Mouse (Mus musculus) heart, adult 8-10 months (tissue): ENCODE results near the gene Dtx2. TPM values are rescaled to one million over a fixed set of nuclear protein-coding genes. Genes with fewer than 3 reads are reported as not detected.

ENCODE experiments used
- DNase-seq: peaks from one replicate; pipeline ENCODE4 v3.0.0; 2022; ENCODE audit warnings: low spot score
- total RNA-seq, 4 experiments: library from RNA; stranded (reverse); gene quantifications; 2 replicates each; pipeline ENCODE4 v1.2.4; 2022

Dtx2 gene
- total RNA-seq, 4 experiments from 2014 or later, result 6.0 to 7.3 (median 6.8) TPM

DNA sequence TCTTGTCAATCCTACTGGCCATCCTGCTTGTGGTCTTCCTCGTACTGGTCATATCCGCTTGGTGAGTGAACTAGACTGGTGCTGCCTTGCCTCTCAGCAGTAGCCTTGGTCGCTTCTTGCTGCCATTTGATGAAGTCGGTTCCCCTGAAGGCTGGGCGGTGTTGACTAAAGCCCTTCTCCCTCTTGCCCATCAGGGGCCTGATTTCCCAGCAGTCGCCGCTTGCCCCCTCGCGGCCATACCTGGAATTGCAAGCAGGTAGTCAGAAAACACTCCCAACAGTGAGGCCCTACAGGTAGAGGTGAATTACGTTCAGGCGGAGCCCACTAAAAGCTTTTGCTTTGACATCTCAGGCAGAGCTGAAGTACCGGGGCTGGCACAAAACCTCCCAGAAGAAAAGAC lies 67.0 kb downstream of the Dtx2 start:
- peak; percentile 78 for DNase-seq

GRCm38 (mm10) chr5:136063920-136064319 lies 69.3 kb downstream of the Dtx2 start:
- DNase-seq, result no peak

- DNase-seq, result peak; percentile 18
Observed at GRCm38 (mm10) chr5:136066404-136067148, 72.0 kb downstream of the Dtx2 start.

- no peak for DNase-seq
Observed at GRCm38 (mm10) chr5:136069411-136069810, 74.8 kb downstream of the Dtx2 start.

- no peak for DNase-seq
Observed at GRCm38 (mm10) chr5:136073051-136073450, 78.5 kb downstream of the Dtx2 start.

- no peak for DNase-seq
Observed at GRCm38 (mm10) chr5:136073526-136073925, 78.9 kb downstream of the Dtx2 start.

- no peak for DNase-seq
Observed at GRCm38 (mm10) chr5:136075076-136075475, 80.5 kb downstream of the Dtx2 start.

- DNase-seq, result no peak
Observed at GRCm38 (mm10) chr5:136076284-136076683, 81.7 kb downstream of the Dtx2 start.

DNA sequence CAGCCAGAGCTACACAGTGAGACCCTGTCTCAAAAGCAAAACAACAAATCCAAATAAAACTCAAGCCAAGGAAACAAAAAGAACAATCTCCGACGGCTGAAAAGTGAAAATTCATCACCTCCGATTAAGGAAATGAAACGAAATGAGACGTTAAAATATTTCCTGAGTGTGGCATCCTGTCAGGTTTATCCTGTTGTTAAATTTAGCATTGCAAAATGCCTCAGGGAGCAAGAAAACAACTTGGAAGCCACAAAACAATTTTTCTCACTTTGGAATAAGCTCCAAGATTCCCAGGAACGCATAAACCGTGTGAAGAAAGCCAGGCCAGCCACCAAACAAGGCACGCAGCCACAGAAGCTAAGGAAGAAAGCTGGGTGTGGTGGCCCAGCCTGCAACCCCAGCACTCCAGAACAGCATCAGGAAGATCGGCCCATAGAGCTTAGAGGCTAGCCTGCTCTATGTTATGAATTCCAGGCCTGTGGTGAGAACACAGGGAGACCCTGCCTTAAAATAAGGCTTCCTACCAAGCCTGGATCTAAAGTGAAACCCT lies 82.5 kb downstream of the Dtx2 start:
- DNase-seq, result peak; percentile 48

DNA sequence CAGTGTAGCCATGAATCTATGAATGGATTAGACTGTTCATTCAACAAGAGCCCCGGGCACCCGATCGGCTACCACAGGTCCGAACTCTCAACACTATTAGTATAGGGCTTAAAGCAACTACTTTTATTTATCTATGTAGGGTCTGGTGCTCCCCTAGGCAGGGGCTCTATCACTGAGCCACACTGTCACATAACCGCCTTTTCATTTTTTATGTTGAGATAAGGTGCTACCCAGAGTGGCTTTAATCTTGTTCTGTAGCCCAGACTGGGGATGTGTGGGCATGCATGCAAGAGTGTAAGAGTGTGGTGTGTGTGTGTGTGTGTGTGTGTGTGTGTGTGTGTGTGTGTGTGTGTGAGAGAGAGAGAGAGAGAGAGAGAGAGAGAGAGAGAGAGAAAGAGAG lies 83.5 kb downstream of the Dtx2 start:
- DNase-seq, result no peak

GRCm38 (mm10) chr5:136082345-136082744 lies 87.7 kb downstream of the Dtx2 start:
- no peak for DNase-seq

Other genes with a start within 250 kb of the Dtx2 start
- not detected for gene Styxl1, start 216.4 kb upstream of the Dtx2 start, total RNA-seq
- 1,000 to 10,000 TPM; 1,906 to 1,974 (median 1,950) TPM for gene Mdh2, start 216.3 kb upstream of the Dtx2 start, total RNA-seq
- not detected for gene Srrm3, start 187.9 kb upstream of the Dtx2 start, total RNA-seq
- 100 to 1,000 TPM; 312 to 583 (median 421) TPM for gene Hspb1, start 106.9 kb upstream of the Dtx2 start, total RNA-seq
- 100 to 1,000 TPM; 265 to 313 (median 289) TPM for gene Ywhag, start 60.2 kb upstream of the Dtx2 start, total RNA-seq
- under 1 TPM in 3 of 4 experiments, not detected in 1; 0.44 to 0.53 (median 0.46) TPM for gene Ssc4d, start 20.3 kb upstream of the Dtx2 start, total RNA-seq
- not detected for gene Zp3, start 14.7 kb upstream of the Dtx2 start, total RNA-seq
- 10 to 100 TPM; 13.3 to 26.7 (median 18.2) TPM for gene Upk3b, start 43.7 kb downstream of the Dtx2 start, total RNA-seq
- gene Upk3bl, start 59.7 kb downstream of the Dtx2 start, total RNA-seq, result not detected
- 1 to 10 TPM; 6.6 to 7.6 (median 6.9) TPM for gene Rasa4, start 89.1 kb downstream of the Dtx2 start, total RNA-seq
- 10 to 100 TPM; 73.1 to 88.1 (median 78.9) TPM for gene Polr2j, start 121.8 kb downstream of the Dtx2 start, total RNA-seq
- 1 to 10 TPM; 5.4 to 6.9 (median 6.0) TPM for gene Lrwd1, start 141.3 kb downstream of the Dtx2 start, total RNA-seq
- gene Alkbh4, start 141.3 kb downstream of the Dtx2 start, total RNA-seq, result 1 to 10 TPM; 4.0 to 5.4 (median 4.6) TPM
- 1 to 10 TPM in 1 of 4 experiments, under 1 TPM in 3; 0.31 to 1.3 (median 0.67) TPM for gene Orai2, start 175.9 kb downstream of the Dtx2 start, total RNA-seq
- gene Prkrip1, start 204.2 kb downstream of the Dtx2 start, total RNA-seq, result 10 to 100 TPM; 14.8 to 21.1 (median 19.0) TPM